Mouse (Mus musculus) E14TG2a.4 (cell line): Measurements from ENCODE around the gene Nhej1.

Experiments used
- CTCF ChIP-seq: conservative IDR thresholded peaks from 2 replicates; pipeline ENCODE4 v1.5.1; 2014; ENCODE audit warnings: low read length
- POU5F1 ChIP-seq: IDR thresholded peaks from 2 replicates; pipeline ENCODE4 v1.6.1; 2014; ENCODE audit warnings: low read length, borderline replicate concordance

GRCm38 (mm10) chr1:75142301-75143261 lies 17.6 kb upstream of the Nhej1 start, which contains the start of the genes Cnppd1 and Retreg2:
- TF ChIP-seq CTCF = no peak
- TF ChIP-seq POU5F1 = no peak
